Comparison of ENCODE assay signal across 22 mouse cellular contexts in genomic region chr10:87722244-87722643, GRCm38 (mm10).
DNase-seq lines count a peak whose midpoint lies in the region; ATAC-seq and TF ChIP-seq lines count a peak whose summit lies in the region.
"Had no signal": no experiment of that assay in that cellular context is flagged by ENCODE, and none has a peak within 500 bp of the region (broad histone marks: within the 10 kb centered on the region; RNA-seq: fewer than 3 reads in every experiment).

No protein-coding gene starts in this region.

- H3K4me2 ChIP-seq in myocyte (ENCODE audit: low read depth): no peak overlapping the region

- TF ChIP-seq POLR2A in bone marrow macrophage, adult 2 months (IDR thresholded peaks at IDR 0.05; ENCODE audit: borderline replicate concordance, low read depth, low read length): no peak
- no peak for TF ChIP-seq POLR2A in myocyte (IDR thresholded peaks at IDR 0.05; ENCODE audit: insufficient read length, low read depth)

- no peak overlapping the region for H3K4me3 ChIP-seq in bone marrow macrophage, adult 2 months (ENCODE audit: insufficient read depth, low read length)
- no peak overlapping the region for H3K4me3 ChIP-seq in myocyte

- in situ Hi-C loops in Patski (cut with MboI; ENCODE audit: low pct_unique_long_range_greater_than_20kb): no loop called here

- peak; percentile 61 for DNase-seq in Patski (ENCODE audit: low read depth, low spot score)
- DNase-seq in thymus, postnatal 36 days: no peak
- no peak for DNase-seq in yolk sac, embryonic 10.5 days (ENCODE audit: low spot score)
- DNase-seq in embryo, embryonic 10 days (ENCODE audit: low spot score): no peak
- DNase-seq: adrenal gland, adult 2 months; adrenal gland, adult 8-10 months; adrenal gland, postnatal 10 days; adrenal gland, postnatal 14 days; adrenal gland, postnatal 25 days; adrenal gland, postnatal 36 days; B cell, adult 2 months; cerebellum, adult 11 months; cerebellum, adult 11-12 months; cerebellum, adult 18-20 months; cerebellum, adult 2 months; cerebellum, adult 8-10 months had no signal

- no peaks in the 10 kb centered on the region for H3K36me3 ChIP-seq in myocyte (ENCODE audit: control insufficient read depth, insufficient read depth)
- H3K36me3 ChIP-seq: G1E had no signal

- peaks cover 23% of the 10 kb centered on the region for H3K4me1 ChIP-seq in bone marrow macrophage, adult 2 months (ENCODE audit: control insufficient read depth, insufficient read depth, low read length)

- H3K27me3 ChIP-seq in Patski (no peaks in the 10 kb centered on the region), myocyte (ENCODE audit: control insufficient read depth, insufficient read depth, insufficient read length) (no peaks in the 10 kb centered on the region)
- H3K27me3 ChIP-seq: CH12.LX had no signal

- POLR2A ChIA-PET in Patski (lab: Charles Lee): no interaction called here

- CTCF ChIA-PET in Patski (lab: Charles Lee): no interaction called here

- ATAC-seq in Patski: peak; percentile 69
- ATAC-seq: activated CD4-positive, CD25-positive, alpha-beta regulatory T cell, adult 4 months; CD4-positive, CD25-positive, alpha-beta regulatory T cell, adult 4 months had no signal

- H3K79me2 ChIP-seq in myocyte (ENCODE audit: control insufficient read depth, insufficient read depth): no peaks in the 10 kb centered on the region

- no peak for TF ChIP-seq CTCF in Patski (IDR thresholded peaks at IDR 0.05)
- TF ChIP-seq CTCF in bone marrow macrophage, adult 2 months (IDR thresholded peaks at IDR 0.05; ENCODE audit: low read depth, low read length): no peak

- H3ac ChIP-seq in myocyte (ENCODE audit: control insufficient read depth, insufficient read length): no peak overlapping the region

- H3K27ac ChIP-seq in bone marrow macrophage, adult 2 months (ENCODE audit: insufficient read depth, low read depth, low read length): peak overlapping the region; percentile 42

TF ChIP-seq in myocyte, 11 proteins besides CTCF, POLR2A, EP300 and RAD21:
- TF ChIP-seq E2F4 (IDR thresholded peaks at IDR 0.05; ENCODE audit: insufficient read depth): no peak
- TF ChIP-seq USF1 (IDR thresholded peaks at IDR 0.05; ENCODE audit: low read depth): no peak
- TF ChIP-seq CEBPB (IDR thresholded peaks at IDR 0.05; ENCODE audit: insufficient read depth, poor library complexity, severe bottlenecking): peak; percentile 59
- TF ChIP-seq SRF (IDR thresholded peaks at IDR 0.05; ENCODE audit: control insufficient read depth, insufficient read length, low read depth): no peak
